Mouse (Mus musculus) stomach, postnatal 0 days (tissue): ENCODE measurements at regions not wholly inside any gene's neighbourhood (a gene's known extent, or its start where the extent isn't known, plus 50 kb on each side); places are given as distances from the start of the nearest gene placed in this dataset.
A peak's percentile ranks its signal among the peaks of the same experiment; 100 is the strongest.
"Not testable (repeated sequence)": the region's sequence is repeated elsewhere in the genome, so short reads cannot be mapped to it uniquely, and the experiment has no call there.

Source experiments
- ATAC-seq: fragments of 200-750 bp; cut with Nextera tagmentation; 2 replicates; pipeline ENCODE4 v1.8.0; 2017; ENCODE audit not compliant: low FRiP score, low TSS enrichment
- DNase-seq: peaks from one replicate; pipeline ENCODE4 v3.0.0-alpha.2; 2016; ENCODE audit warnings: low spot score
- H3K27ac ChIP-seq: fragments of 300-500 bp; sonication (generic); replicated peaks from 2 replicates; pipeline ENCODE4 v1.5.1; 2014; ENCODE audit warnings: mild to moderate bottlenecking, control low read depth
- H3K27me3 ChIP-seq: fragments of 300-500 bp; sonication (generic); 2 replicates; pipeline ENCODE4 v1.6.1; 2014; ENCODE audit warnings: low read length; ENCODE audit not compliant: control insufficient read depth, insufficient read depth
- H3K36me3 ChIP-seq: fragments of 300-500 bp; sonication (generic); 2 replicates; pipeline ENCODE4 v1.6.1; 2014; ENCODE audit warnings: low read length, mixed read lengths; ENCODE audit not compliant: control insufficient read depth, insufficient read depth
- H3K4me1 ChIP-seq: fragments of 300-500 bp; sonication (generic); replicated peaks from 2 replicates; pipeline ENCODE4 v1.6.1; 2014; ENCODE audit warnings: antibody characterized with exemption; ENCODE audit not compliant: control insufficient read depth, insufficient read depth
- H3K4me2 ChIP-seq: fragments of 300-500 bp; sonication (generic); replicated peaks from 2 replicates; pipeline ENCODE4 v1.6.1; 2014; ENCODE audit warnings: low read depth, mild to moderate bottlenecking, control low read depth, moderate library complexity
- H3K4me3 ChIP-seq: fragments of 300-500 bp; sonication (generic); 2 replicates; pipeline ENCODE4 v1.5.1; 2014; ENCODE audit warnings: low read depth, low read length, control low read depth
- H3K9ac ChIP-seq: fragments of 300-500 bp; sonication (generic); 2 replicates; pipeline ENCODE4 v1.6.1; 2014; ENCODE audit warnings: mild to moderate bottlenecking, low read length, control low read depth, mixed read lengths
- H3K9me3 ChIP-seq: fragments of 300-500 bp; sonication (generic); 2 replicates; pipeline ENCODE4 v1.6.1; 2016; ENCODE audit warnings: low read length; ENCODE audit not compliant: control insufficient read depth
- CTCF ChIP-seq: IDR thresholded peaks from 2 replicates; pipeline ENCODE4 v1.5.1; 2016; ENCODE audit warnings: antibody characterized with exemption, low read depth, mild to moderate bottlenecking, moderate library complexity
- EP300 ChIP-seq: optimal IDR thresholded peaks from 2 replicates; pipeline ENCODE3; 2016; ENCODE audit warnings: antibody characterized with exemption
- WGBS: fragments of 180-500 bp; shearing (Covaris S2); extraction: QIAGEN DNeasy Blood & Tissue Kit; methylation state at CpG from one replicate; pipeline ENCODE4 v1.1.7; 2014; 5-methylcytosine and 5-hydroxymethylcytosine counted together

DNA sequence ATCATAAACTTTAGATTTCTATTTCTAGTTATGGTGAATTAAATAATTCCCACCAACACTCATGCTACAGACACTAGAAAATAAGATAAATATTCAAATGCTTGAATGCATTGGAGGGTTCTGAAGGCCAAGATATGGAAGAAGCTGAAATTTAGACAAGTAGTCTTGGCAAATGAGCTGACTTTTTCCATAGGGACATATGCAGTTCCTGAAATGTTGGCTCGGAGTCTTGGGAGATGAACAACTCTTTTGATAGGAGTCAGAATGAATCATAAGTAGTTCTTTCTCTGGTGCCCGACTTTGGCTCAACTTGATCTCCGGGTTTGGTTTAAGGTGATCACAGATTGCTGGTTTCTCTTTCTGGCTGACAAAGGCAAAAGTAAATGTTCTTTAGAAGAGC, 574.7 kb upstream of the Mms22l start:
- no peaks in the 10 kb centered on the region for H3K27me3 ChIP-seq
- no peaks in the 10 kb centered on the region for H3K9me3 ChIP-seq
- ATAC-seq = no peak

DNA sequence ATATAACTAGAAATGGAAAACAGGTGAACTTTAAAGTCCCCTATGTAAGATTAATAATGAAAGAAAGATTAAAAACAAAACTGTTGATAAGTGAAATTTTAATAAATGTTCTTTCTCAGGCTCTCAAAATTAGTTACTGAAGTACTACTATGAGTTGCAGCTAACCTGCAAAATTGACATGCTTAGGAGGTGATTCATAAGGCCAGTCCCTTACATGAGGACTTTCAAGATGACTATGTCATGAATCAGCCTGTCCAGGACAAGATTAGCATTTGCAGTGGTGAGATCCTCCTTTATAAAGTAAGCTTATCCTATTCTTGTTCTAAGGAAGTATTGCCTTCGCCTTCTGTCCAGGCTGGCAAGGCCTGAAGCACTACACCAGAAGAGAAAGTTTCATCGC, 542.1 kb upstream of the Mms22l start:
- Histone ChIP-seq H3K9me3 (no peaks in the 10 kb centered on the region), H3K4me2 (no peak overlapping the region), H3K4me3 (no peak overlapping the region), H3K9ac (no peak overlapping the region), H3K4me1 (no peaks in the 10 kb centered on the region), H3K36me3 (no peaks in the 10 kb centered on the region), H3K27me3 (no peaks in the 10 kb centered on the region), H3K27ac (no peak overlapping the region)
- ATAC-seq = no peak
- TF ChIP-seq EP300 (no peak), CTCF (no peak)
- DNase-seq = no peak
- 81% methylated on average over 2 of the region's 2 CpGs for WGBS

More for the DNA sequence above, 574.7 kb upstream of the Mms22l start:
- Histone ChIP-seq H3K36me3 (no peaks in the 10 kb centered on the region), H3K9ac (no peak overlapping the region), H3K4me1 (no peaks in the 10 kb centered on the region), H3K27ac (no peak overlapping the region), H3K4me2 (no peak overlapping the region), H3K4me3 (no peak overlapping the region)
- no peak for TF ChIP-seq CTCF
- TF ChIP-seq EP300 = no peak
- WGBS = 82% methylated on average over 3 of the region's 3 CpGs
- no peak for DNase-seq

DNA sequence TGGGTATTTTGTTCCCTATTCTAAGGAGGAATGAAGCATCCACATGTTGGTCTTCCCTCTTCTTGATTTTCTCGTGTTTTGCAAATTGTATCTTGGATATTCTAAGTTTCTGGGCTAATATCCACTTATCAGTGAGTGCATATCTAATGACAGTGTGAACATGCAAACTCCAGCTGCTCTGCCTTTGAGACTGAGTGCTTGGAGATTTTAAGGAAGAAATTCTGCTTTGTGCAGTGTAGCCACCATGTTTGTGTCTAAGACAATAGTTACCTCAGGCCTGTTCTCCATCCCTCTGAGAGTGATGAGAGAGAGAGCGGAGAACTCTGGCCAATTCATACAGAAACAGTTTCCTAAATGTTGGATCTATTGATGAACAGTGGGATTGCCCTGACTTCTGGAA, 514.1 kb upstream of the Mms22l start:
- H3K9ac ChIP-seq = not testable (repeated sequence)

DNA sequence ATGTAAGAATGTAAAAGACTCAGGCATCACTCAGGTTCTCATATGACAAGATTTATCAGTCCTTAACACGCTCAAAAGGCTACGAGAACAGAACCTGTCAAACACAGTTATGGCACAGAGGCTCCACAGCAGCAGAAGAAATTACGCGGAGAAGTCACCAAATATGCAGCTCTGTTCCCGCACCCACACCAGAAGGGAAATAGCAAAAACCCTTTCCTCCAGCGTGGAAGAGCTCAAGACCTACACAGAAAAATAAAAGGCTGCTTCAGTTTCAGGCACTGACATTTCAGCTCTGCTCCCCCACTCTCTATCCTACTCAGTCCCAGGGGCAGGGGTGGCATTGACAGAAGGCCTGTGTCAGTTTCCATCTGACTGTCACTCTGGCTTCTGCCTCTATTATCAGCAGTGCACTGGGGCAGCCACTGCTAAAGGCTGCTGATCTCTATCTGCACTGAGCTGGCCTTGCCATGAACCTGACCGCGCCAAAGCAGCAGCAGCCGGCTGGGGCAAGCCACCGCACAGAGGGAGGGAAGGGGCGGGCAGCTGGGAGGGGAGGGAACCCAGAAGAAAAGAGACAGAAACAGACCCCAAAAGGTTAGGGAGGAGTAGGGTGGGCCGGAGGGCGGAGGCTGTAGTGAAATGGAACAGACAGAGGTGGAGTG, 513.3 kb upstream of the Mms22l start:
- Histone ChIP-seq H3K4me3 (no peak overlapping the region), H3K36me3 (no peaks in the 10 kb centered on the region), H3K27ac (no peak overlapping the region), H3K9me3 (no peaks in the 10 kb centered on the region), H3K4me2 (0 out of 2 replicates have a peak overlapping the region, but pooled peaks have one; percentile 11), H3K27me3 (no peaks in the 10 kb centered on the region), H3K9ac (no peak overlapping the region), H3K4me1 (no peaks in the 10 kb centered on the region)
- no peak for TF ChIP-seq CTCF
- peak; percentile 14 for DNase-seq
- WGBS = 33% methylated on average over 13 of the region's 13 CpGs
- no peak for ATAC-seq

More for the DNA sequence above, 514.1 kb upstream of the Mms22l start:
- not testable (repeated sequence) for H3K36me3 ChIP-seq, H3K9me3 ChIP-seq, H3K27me3 ChIP-seq, H3K4me3 ChIP-seq, DNase-seq, ATAC-seq, H3K4me2 ChIP-seq, H3K4me1 ChIP-seq, H3K27ac ChIP-seq
- WGBS = 77% methylated on average over 2 of the region's 2 CpGs

DNA sequence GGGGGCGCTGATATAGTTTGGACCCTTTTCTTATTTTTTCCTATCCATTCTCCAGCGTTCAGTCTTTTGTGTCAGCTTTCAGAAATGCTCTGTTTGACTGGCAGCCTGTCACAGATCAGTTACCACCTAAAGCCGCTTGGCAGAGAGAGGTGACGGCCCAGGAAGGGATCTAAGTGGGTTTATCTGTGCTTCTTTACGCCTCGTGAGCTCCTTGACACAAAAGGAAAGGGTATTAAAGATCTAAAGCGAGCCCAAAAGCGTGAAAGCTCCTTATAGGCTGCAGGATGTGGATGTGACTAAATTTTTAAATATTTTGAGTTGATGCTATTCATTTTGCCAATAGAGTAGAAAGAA, 512.8 kb upstream of the Mms22l start:
- no peak for ATAC-seq
- 11% methylated on average over 8 of the region's 8 CpGs for WGBS
- Histone ChIP-seq H3K4me1 (no peaks in the 10 kb centered on the region), H3K9ac (no peak overlapping the region), H3K27ac (no peak overlapping the region), H3K9me3 (no peaks in the 10 kb centered on the region), H3K4me2 (0 out of 2 replicates have a peak overlapping the region, but pooled peaks have one; percentile 11), H3K36me3 (no peaks in the 10 kb centered on the region), H3K27me3 (no peaks in the 10 kb centered on the region), H3K4me3 (no peak overlapping the region)
- no peak for TF ChIP-seq CTCF
- no peak for TF ChIP-seq EP300
- DNase-seq = no peak

DNA sequence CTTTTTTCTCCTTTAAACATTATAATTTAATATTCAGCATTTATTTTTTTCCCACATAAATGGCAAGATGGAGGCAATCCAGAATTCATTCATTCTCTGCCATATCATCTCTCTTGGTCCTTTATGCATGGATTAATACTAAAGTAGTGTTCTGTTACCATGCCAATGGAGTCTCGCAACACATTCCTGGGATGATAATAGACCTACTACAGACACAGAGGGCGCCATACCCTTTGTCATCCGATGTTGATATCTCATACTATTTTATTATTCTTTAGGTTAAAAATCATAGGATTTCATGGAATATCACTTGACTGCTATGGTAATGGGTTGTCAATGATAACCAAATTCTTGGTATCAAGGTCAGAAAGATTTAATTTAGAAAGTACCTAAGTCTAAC, 512.2 kb upstream of the Mms22l start:
- Histone ChIP-seq H3K4me1 (no peaks in the 10 kb centered on the region), H3K4me2 (no peak overlapping the region), H3K27me3 (no peaks in the 10 kb centered on the region), H3K4me3 (no peak overlapping the region), H3K9ac (no peak overlapping the region), H3K36me3 (no peaks in the 10 kb centered on the region), H3K27ac (no peak overlapping the region), H3K9me3 (no peaks in the 10 kb centered on the region)
- DNase-seq (no peak), ATAC-seq (no peak)
- no peak for TF ChIP-seq CTCF
- no peak for TF ChIP-seq EP300
- WGBS = 83% methylated on average over 3 of the region's 3 CpGs
